Mouse (Mus musculus) bone marrow, adult 2 months (tissue): ENCODE data around the gene Tbl3.

Experiments used
- CTCF ChIP-seq: fragments of 200-500 bp; IDR thresholded peaks from 2 replicates; pipeline ENCODE4 v1.5.1; 2011; ENCODE audit warnings: low read length, control low read depth; ENCODE audit not compliant: control insufficient read depth, insufficient read depth
- POLR2A ChIP-seq: fragments of 200-500 bp; IDR thresholded peaks from 2 replicates; pipeline ENCODE4 v1.6.1; 2011; ENCODE audit warnings: low read depth, mild to moderate bottlenecking, control low read depth, low read length, borderline replicate concordance; ENCODE audit not compliant: control insufficient read depth

DNA sequence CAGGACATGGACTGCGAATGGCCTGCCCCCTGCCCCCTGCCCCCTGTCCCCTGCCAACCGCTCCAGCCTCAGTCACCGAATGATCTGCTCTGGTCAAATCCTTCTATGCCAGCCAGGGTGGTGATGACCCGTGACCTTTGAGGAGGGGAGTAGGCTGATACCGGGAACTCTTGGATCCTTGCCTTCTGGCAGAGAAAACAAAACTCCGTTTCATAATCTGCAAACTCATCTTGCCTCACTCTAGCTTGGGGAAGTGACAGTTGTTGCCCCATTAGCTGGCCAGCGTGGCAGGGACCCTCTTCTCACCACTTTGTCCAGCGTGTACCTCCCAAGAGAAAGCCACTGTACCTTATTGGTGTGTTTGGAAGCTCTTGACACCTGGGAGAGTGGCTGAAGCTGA, 34.8 kb upstream of the Tbl3 start:
- TF ChIP-seq CTCF: no peak
- TF ChIP-seq POLR2A: no peak
